Mouse (Mus musculus) myocyte (in vitro differentiated cells): ENCODE results near the gene Cyp2j6.

Experiments used
- CEBPB ChIP-seq: IDR thresholded peaks from 2 replicates; pipeline ENCODE4 v1.6.1; 2011; ENCODE audit warnings: mild to moderate bottlenecking, moderate library complexity; ENCODE audit not compliant: poor library complexity, insufficient read depth, severe bottlenecking
- POLR2A ChIP-seq: IDR thresholded peaks from one replicate; pipeline ENCODE4 v1.6.1; 2011; ENCODE audit warnings: low read depth, mild to moderate bottlenecking, control low read depth, moderate library complexity; ENCODE audit not compliant: insufficient read length

DNA sequence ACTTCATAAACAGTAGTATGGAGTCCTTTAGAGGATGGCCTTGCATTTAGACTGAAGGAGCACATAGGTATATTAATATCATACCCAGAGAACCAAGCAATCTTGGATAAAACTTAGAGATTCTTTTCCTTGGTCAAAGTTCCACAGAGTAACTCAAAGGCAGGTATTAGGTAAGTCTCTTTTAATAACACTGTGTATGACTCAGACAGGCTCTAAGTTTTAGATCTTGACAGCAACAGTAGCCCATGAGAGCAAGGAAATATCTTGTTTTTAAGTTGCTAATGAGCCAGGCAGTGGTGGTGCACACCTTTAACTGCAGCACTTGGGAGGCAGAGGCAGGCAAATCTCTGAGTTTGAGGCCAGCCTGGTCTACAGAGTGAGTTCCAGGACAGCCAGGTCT is 12.3 kb upstream of the Cyp2j6 start:
- TF ChIP-seq POLR2A: no peak
- no peak for TF ChIP-seq CEBPB
